Mouse (Mus musculus): ENCODE measurements around the gene Dock2. TPM values are rescaled to one million over a fixed set of nuclear protein-coding genes. Genes with fewer than 3 reads are reported as not detected.

Gene Dock2
- total RNA-seq, 2 experiments from 2014 or later = 0.71 to 1.1 TPM

GRCm38 (mm10) chr11:34762125-34762524 lies 21.6 kb downstream of the Dock2 start:
- no peak overlapping the region for H3K4me3 ChIP-seq
- TF ChIP-seq CTCF (IDR thresholded peaks at IDR 0.05) = no peak

GRCm38 (mm10) chr11:34759582-34759981 lies 24.1 kb downstream of the Dock2 start:
- no peak overlapping the region for H3K27ac ChIP-seq
- intact Hi-C loops (cut with DNase I) = no loop called here
- DNase-seq = no peak
- no peak overlapping the region for H3K4me3 ChIP-seq
- no peak for TF ChIP-seq CTCF (IDR thresholded peaks at IDR 0.05)

More at GRCm38 (mm10) chr11:34762125-34762524, 21.6 kb downstream of the Dock2 start:
- no peak for DNase-seq
- H3K27ac ChIP-seq = no peak overlapping the region
- intact Hi-C loops (cut with DNase I) = no loop called here

GRCm38 (mm10) chr11:34741081-34741480 lies 42.6 kb downstream of the Dock2 start:
- DNase-seq = no peak
- H3K27ac ChIP-seq = no peak overlapping the region
- no peak for TF ChIP-seq CTCF (IDR thresholded peaks at IDR 0.05)
- no peak overlapping the region for H3K4me3 ChIP-seq
- intact Hi-C loops (cut with DNase I) = no loop called here

GRCm38 (mm10) chr11:34739816-34740215 lies 43.9 kb downstream of the Dock2 start:
- Histone ChIP-seq H3K4me3 (no peak overlapping the region), H3K27ac (no peak overlapping the region)
- no peak for DNase-seq
- intact Hi-C loops (cut with DNase I) = no loop called here
- TF ChIP-seq CTCF (IDR thresholded peaks at IDR 0.05) = no peak

GRCm38 (mm10) chr11:34738945-34739344 lies 44.7 kb downstream of the Dock2 start:
- Histone ChIP-seq H3K4me3 (no peak overlapping the region), H3K27ac (no peak overlapping the region)
- no peak for TF ChIP-seq CTCF (IDR thresholded peaks at IDR 0.05)
- intact Hi-C loops (cut with DNase I) = no loop called here
- no peak for DNase-seq

- TF ChIP-seq CTCF (IDR thresholded peaks at IDR 0.05) = no peak
- intact Hi-C loops (cut with DNase I) = no loop called here
- no peak for DNase-seq
- Histone ChIP-seq H3K27ac (no peak overlapping the region), H3K4me3 (no peak overlapping the region)
Measured at GRCm38 (mm10) chr11:34737193-34737592, 46.5 kb downstream of the Dock2 start.

- H3K27ac ChIP-seq = no peak overlapping the region
- DNase-seq = no peak
- H3K4me3 ChIP-seq = no peak overlapping the region
- TF ChIP-seq CTCF (IDR thresholded peaks at IDR 0.05) = no peak
- intact Hi-C loops (cut with DNase I) = no loop called here
Measured at GRCm38 (mm10) chr11:34734033-34734432, 49.7 kb downstream of the Dock2 start.

- no peak overlapping the region for H3K4me3 ChIP-seq
- H3K27ac ChIP-seq = no peak overlapping the region
- no peak for DNase-seq
- TF ChIP-seq CTCF (IDR thresholded peaks at IDR 0.05) = no peak
- intact Hi-C loops (cut with DNase I) = no loop called here
Measured at GRCm38 (mm10) chr11:34727467-34727866, 56.2 kb downstream of the Dock2 start.

- intact Hi-C loops (cut with DNase I) = no loop called here
- H3K27ac ChIP-seq = no peak overlapping the region
- TF ChIP-seq CTCF (IDR thresholded peaks at IDR 0.05) = no peak
- no peak for DNase-seq
- H3K4me3 ChIP-seq = no peak overlapping the region
Measured at GRCm38 (mm10) chr11:34726699-34727347, 56.9 kb downstream of the Dock2 start.

GRCm38 (mm10) chr11:34713360-34713759 lies 70.3 kb downstream of the Dock2 start:
- no peak for DNase-seq
- no peak overlapping the region for H3K4me3 ChIP-seq
- intact Hi-C loops (cut with DNase I) = no loop called here
- TF ChIP-seq CTCF (IDR thresholded peaks at IDR 0.05) = no peak
- no peak overlapping the region for H3K27ac ChIP-seq

GRCm38 (mm10) chr11:34708278-34708677 lies 75.4 kb downstream of the Dock2 start:
- H3K4me3 ChIP-seq = no peak overlapping the region
- no peak for DNase-seq
- intact Hi-C loops (cut with DNase I) = no loop called here
- H3K27ac ChIP-seq = no peak overlapping the region
- TF ChIP-seq CTCF (IDR thresholded peaks at IDR 0.05) = no peak

GRCm38 (mm10) chr11:34707360-34707759 lies 76.3 kb downstream of the Dock2 start:
- intact Hi-C loops (cut with DNase I) = no loop called here
- Histone ChIP-seq H3K27ac (no peak overlapping the region), H3K4me3 (no peak overlapping the region)
- no peak for TF ChIP-seq CTCF (IDR thresholded peaks at IDR 0.05)
- DNase-seq = no peak

GRCm38 (mm10) chr11:34705108-34705446 lies 78.6 kb downstream of the Dock2 start:
- no peak for DNase-seq
- H3K27ac ChIP-seq = no peak overlapping the region
- TF ChIP-seq CTCF (IDR thresholded peaks at IDR 0.05) = no peak
- intact Hi-C loops (cut with DNase I) = no loop called here
- no peak overlapping the region for H3K4me3 ChIP-seq

GRCm38 (mm10) chr11:34704384-34705107 lies 79.1 kb downstream of the Dock2 start:
- no peak for DNase-seq
- TF ChIP-seq CTCF (IDR thresholded peaks at IDR 0.05) = no peak
- no peak overlapping the region for H3K4me3 ChIP-seq
- intact Hi-C loops (cut with DNase I) = no loop called here
- no peak overlapping the region for H3K27ac ChIP-seq

All from gastrocnemius, adult 2 months (tissue).